Mouse (Mus musculus): ENCODE measurements around the gene Rsph1.

- no peak for TF ChIP-seq NELFE (IDR thresholded peaks at IDR 0.05; ENCODE audit: low read depth, low read length)
- no peak for TF ChIP-seq CTCF (conservative IDR thresholded peaks at IDR 0.05 in 1 of 2, IDR thresholded peaks at IDR 0.05 in 1 of 2; ENCODE audit: low read depth in 2 of 2, low read length in 2 of 2)
These were observed 23.6 kb upstream of the Rsph1 start for GRCm38 (mm10) chr17:31300736-31301135.
